Mouse (Mus musculus) right cerebral cortex, postnatal 14 days (tissue): ENCODE results near the gene Hmcn2.

ENCODE experiments used
- DNase-seq: peaks from one replicate; pipeline ENCODE4 v3.0.0; 2022

Hmcn2 gene

DNA sequence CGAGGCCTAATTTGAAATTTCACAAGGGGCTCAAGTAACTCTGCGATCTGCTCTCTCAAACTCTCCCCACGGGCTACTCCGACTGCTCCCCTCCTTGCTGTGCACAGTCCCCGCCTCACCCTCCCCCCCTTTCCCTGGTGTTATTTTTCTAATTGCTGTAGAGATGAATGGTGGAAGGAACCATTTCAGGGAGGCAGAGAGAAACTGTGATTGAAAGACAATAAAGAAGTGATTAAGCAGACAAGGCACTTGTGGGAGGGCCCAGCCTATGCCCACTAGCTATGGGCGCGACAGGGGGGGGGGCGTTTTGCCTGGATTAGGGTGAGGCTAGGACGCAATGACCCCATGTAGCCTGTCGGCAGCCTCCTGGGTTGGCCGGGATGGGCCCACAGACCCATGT, 179.0 kb downstream of the Hmcn2 start:
- no peak for DNase-seq

DNA sequence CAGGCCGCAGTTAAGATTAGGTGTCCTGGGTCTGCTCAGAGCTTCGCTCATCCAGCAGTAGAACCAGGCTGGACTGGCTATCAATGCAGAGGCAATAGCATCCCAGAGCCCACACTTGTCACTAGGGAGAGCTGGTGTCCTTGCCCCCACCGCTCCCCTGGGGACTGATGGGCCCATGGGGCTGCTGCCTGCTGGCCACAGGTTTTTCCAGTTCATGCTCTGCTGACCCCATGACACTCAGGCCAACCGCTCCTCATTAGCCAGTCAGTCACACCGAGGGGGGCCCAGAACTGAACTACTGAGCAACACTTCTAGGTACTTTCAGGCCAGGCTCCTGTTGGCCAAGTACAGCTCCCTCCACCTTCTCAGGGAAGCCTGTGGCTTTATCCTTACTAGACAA, 180.1 kb downstream of the Hmcn2 start:
- no peak for DNase-seq

DNA sequence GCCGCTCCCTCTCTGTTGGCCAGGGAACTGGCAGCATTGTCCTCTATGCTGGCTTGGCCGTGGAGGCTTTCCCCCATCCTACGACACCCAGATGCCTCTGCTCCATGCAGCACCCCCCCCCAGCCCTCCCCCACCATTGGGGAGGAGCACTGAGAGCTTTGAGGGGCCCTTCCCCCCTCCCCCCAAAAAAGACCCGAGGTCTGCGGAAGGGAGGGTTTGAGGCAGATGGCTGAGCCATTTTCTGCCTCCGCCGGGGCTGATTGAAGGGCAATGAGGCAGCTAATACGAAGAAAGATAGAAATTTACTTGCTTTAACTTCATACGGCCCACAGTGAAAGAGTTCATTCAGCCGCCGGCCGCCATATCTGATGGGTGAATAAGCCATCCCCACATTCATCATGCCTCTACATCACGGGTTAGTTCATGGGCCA, 180.8 kb downstream of the Hmcn2 start:
- DNase-seq, result no peak

DNA sequence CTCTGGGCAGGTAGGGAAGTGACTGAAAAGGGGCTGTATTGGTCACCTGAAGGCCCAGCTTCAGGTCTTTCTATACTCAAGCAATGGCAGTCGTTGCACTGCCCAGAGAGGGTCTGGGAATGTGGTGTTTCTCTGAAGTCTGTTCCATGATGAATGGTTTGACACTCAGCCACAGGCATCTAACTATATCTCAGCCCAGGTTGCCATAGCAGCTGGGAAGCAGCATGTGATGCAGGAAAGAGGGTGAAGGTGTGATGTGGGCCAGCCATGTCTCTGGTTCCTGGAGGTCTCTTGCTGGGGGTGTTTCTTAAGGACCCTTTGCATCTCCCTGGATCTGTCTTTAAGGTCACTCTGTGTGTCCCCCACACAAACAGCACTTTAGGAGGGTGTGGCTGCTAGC, 181.9 kb downstream of the Hmcn2 start:
- DNase-seq, result no peak

DNA sequence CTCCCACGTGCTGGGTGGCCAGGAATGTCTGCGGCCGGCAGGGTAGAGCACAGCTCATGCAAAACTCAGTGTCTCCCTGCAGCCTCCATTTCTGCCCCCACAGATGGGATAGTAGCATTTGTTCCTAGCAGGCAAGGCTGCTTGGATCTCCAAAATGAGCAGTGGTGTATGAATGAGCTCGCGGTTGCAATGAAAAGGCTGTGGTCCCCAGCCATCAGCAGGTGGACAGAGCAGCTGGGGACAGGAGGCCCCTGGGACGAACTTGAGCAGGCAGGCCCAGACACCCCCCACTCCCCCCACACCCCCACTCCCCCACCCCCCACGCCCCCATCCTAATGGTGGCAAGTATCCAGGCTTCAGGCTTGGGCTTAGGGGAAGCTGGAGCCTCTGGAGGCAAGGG, 182.9 kb downstream of the Hmcn2 start:
- no peak for DNase-seq

DNA sequence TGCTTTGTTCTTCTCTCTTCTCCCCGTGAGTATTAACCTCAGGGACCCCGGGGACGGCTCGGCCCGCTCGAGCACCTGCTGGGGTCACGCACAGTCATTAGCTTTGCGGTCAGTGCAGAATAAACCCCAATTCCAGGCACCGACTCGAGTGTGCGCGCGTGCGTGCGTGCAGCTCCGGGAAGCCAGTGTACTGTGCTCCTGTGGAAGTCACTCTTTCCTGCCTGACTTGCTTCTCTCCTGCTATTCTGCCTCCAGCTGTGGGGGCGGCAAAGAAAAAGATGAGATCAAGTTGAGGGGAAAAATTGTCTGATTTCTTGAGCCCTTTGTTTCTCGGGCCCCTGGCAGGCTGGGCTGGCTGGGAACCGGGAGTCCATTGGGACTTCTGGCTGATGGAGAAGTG, 183.4 kb downstream of the Hmcn2 start:
- no peak for DNase-seq

DNA sequence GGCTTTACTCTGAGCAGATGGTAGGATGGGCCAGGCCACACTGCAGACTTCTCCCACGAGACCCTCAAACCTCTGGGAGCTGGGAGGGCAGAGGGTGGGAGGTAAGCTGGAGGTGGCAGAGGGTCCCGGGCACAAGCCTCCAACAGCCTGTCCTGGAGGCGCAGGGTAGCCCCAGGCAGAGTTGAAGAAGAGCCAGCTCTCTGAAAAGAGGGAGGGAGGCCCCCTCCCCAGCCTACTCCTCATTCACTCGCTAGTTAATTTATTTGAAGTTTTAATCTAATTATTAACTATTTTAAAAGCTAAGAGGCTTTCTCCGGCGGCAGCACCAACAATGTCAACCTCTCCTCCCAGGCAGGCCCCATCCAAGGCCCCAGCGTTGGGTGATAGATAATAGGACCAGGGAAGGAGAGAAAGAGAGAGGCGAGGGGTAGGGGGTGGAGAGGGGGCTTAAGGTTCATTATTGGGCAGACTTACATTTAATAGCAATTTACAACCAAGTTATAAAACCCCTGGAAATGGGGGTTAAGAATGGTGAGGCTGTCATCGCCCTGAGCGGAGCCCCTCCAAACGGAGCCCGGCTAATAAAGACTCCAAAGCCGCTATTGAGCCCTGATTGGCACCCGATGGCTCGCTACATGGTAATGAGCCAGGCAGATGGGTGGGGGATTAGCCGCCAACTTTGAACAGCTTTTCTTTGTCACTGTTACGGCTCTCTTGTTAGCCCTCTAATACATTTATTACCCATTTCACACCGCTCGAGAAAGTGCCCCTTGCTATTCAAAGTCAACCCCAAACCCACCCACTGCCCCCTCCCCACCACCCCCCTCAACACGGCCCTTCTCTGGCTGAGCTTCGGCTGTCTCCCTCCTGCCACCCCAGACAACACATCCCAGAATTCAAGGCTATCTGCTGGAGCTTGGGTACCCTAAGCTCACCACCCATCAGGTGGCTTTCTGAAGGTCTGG, 185.4 kb downstream of the Hmcn2 start:
- no peak for DNase-seq

DNA sequence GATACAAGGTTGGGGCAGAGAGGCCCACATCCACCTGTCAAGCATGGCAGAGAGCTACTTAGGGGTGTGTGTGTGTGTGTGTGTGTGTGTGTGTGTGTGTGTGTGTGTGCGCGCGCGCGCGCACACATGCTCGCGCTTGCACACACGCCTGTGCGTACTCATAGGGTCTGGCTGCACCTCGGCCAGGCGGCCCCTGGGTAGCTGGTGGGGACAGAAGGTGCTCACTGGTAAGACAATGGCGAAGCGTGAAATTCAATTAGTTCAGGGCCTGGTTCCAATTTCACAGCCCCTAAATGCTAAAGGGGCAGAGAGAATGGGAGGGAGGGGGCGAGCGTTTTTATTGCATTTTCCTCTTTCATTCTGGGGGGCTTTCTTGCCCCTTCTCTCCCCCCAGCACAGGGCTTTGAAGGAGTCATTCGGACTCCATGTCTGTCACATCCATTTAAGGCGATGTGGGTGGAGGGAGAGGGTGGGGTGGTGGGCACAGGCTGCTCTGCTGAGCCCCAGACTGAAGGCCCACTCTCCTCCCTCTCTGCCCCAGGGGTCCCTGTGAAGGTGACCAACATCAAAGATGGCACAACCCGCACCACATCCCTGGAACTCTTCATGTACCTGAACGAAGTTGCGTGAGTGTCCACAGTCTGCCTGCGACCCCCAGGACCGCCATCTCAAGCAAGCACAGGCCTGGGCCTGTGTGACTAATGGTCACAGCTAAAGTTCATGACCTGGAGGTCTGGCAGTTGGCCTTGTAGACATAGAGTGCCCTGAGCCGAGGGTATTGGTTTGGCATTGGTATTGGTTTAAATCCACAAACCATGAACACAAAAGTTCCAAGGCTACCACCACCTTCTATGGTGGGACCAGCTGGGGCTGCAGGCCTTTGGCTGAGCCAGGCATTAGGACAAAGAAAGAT, 186.3 kb downstream of the Hmcn2 start:
- no peak for DNase-seq

DNA sequence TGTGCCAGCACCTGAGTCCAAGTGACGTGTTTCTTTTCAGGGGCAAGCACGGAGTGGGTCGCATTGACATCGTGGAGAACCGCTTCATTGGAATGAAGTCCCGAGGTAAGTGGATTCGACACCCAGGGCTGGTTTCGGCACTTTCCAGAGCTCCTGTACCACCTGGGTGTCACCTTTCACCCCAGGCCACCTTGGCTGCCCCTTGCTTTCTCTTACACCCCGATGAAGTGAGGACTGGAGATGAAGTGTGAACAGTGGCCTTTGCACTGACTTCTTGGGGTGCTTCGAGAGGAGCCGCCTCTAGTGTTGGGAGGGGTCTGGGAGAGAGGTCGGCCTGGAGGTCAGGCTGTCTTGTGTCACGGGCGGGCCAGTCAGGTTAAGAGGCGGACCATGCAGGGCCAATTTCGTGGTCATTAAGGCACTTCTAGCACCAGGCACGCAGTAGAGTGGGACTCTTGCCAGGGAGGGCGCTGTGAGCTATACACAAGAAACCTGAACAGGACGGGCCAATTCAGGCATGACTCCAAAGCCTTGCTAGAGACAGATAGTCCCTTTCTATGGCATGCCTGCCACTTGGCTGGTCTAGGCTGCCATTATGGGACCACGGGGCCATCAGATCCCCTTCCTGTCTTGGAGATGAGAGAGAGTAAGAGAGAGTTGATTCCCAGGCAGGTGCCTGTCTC, 187.4 kb downstream of the Hmcn2 start:
- no peak for DNase-seq

DNA sequence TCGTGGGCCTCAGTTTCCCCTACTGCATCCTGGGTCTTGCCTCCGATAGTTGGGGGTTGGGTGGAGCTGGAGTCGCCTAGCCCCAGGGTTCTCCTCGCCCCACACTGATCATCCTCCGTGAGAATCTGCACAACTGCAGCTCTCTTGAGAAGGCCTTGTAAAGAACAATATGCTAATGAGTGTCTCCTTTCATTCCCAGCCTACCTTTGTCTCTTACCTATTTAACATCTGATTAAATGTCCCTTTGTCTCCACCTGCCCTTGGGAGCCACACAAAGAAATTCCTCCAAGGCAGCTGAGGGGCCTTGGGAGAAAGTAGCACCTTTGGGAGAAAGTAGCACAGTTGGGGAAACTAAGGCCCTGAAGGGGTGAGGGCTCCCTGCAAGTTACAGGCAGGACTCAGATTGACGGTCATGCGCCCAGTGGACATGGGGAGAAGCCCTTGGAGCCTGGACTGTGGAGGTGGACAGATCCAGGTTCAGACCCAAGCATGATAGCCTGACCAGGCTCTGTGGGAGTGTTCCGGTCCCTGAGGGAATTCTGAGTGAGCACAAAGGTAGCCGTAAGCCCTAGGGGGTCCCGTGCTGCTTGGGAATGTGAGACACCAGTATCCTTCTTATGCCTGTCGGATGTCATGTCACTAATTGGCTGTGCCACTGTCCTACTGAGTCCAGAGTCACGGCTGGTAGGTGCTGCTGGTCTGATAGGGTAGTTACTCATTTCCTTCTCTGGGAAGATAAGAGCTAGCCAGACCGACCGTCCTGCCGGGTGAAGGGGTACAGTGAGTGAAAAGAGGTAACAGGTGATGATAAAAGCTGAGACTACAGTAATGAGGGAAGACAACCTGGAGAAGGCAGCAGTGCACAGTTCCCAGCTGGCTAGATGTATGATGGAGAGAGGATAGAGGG, 188.7 kb downstream of the Hmcn2 start:
- DNase-seq, result no peak

DNA sequence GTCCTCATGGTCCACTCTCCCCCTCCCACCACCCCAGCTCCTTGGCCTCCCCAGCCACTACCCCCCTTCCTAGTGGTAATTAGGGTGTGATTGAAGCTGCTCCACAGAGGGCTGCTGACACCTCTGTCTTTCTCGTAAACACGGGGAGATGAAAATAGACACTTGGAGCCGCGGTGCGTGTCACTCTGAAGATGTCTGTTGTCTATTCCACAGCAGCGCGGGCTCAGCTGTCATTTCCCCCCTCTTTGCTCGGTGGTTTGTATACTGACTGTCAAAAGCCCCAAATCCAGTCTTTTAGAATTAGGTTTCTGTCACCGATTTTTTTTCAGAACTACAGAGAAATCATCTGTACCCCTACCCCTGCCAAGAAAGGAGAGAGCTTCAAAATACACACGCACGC, 191.3 kb downstream of the Hmcn2 start:
- no peak for DNase-seq

DNA sequence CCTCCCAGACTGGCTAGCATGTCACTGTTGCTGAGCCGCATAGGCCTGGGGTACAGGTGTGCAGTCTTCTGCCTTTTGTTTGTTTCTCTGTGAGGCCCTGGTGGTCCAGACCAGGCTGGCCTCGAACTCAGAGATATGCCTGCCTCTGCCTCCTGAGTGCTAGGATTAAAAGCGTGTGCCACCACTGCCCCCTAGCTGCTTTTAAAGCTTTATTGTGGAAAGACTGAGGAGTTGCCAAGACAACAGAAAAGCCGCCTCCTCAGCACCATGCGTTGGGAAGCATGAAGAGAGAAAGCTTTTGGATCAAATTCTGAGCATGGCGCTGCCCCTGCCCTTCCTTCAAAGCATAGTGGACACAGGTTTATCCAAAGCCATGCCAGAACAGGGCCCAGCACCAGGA, 194.6 kb downstream of the Hmcn2 start:
- DNase-seq, result no peak
